Mouse (Mus musculus) CH12.LX (cell line): Measurements from ENCODE around the gene Dnajc1. TPM values are rescaled to one million over a fixed set of nuclear protein-coding genes. Genes with fewer than 3 reads are reported as not detected.

ENCODE experiments used
- DNase-seq: peaks from one replicate; pipeline ENCODE4 v3.0.0-alpha.2; 2013; ENCODE audit errors: extremely low read depth
- H3K27ac ChIP-seq: 2 replicates; pipeline ENCODE4 v1.5.1; 2012; ENCODE audit warnings: low read depth, mild to moderate bottlenecking, control low read depth, moderate library complexity; ENCODE audit not compliant: insufficient read depth
- H3K27me3 ChIP-seq: replicated peaks from 2 replicates; pipeline ENCODE3; 2012; ENCODE audit warnings: inconsistent platforms
- H3K36me3 ChIP-seq, 2 experiments: replicated peaks in 1 of 2; 2 replicates each; pipeline versions ENCODE3 to v1.6.1; 2012; ENCODE audit warnings: inconsistent platforms in 1 of 2, low read length in 1 of 2, mild to moderate bottlenecking in 1 of 2, mixed read lengths in 1 of 2, moderate library complexity in 1 of 2; ENCODE audit not compliant: control insufficient read depth in 1 of 2, insufficient read depth in 1 of 2
- H3K4me1 ChIP-seq, 2 experiments: 2 replicates each; pipeline ENCODE4 v1.6.1; 2012; ENCODE audit warnings: inconsistent platforms in 1 of 2, moderate library complexity in 1 of 2; ENCODE audit not compliant: insufficient read depth in 2 of 2, control insufficient read depth in 1 of 2
- H3K4me2 ChIP-seq: 2 replicates; pipeline ENCODE4 v1.6.1; 2012; ENCODE audit warnings: low read depth, mild to moderate bottlenecking, control low read depth; ENCODE audit not compliant: poor library complexity, insufficient read depth, severe bottlenecking
- H3K4me3 ChIP-seq, 3 experiments: fragments of 150-350 bp in 1 of 3; sonication (generic) in 1 of 3; replicated peaks in 1 of 3; 2 replicates each; pipeline versions ENCODE3 to v1.5.1; 2011 to 2012; ENCODE audit warnings: low read depth in 2 of 3, low read length in 2 of 3, mild to moderate bottlenecking in 2 of 3, moderate library complexity in 2 of 3, control low read depth in 1 of 3, improper control_type of control experiment in 1 of 3, inconsistent platforms in 1 of 3, mixed read lengths in 1 of 3; ENCODE audit not compliant: poor library complexity in 1 of 3
- H3K79me2 ChIP-seq: replicated peaks from 2 replicates; pipeline ENCODE4 v1.6.1; 2012; ENCODE audit warnings: mild to moderate bottlenecking, moderate library complexity; ENCODE audit not compliant: control insufficient read depth, poor library complexity, insufficient read depth, severe bottlenecking; ENCODE audit errors: extremely low read depth
- H3K9ac ChIP-seq: 2 replicates; pipeline ENCODE4 v1.6.1; 2012; ENCODE audit warnings: low read depth, mild to moderate bottlenecking, control low read depth, moderate library complexity; ENCODE audit not compliant: insufficient read depth
- H3K9me3 ChIP-seq: replicated peaks from 2 replicates; pipeline ENCODE3; 2012; ENCODE audit warnings: low read length, inconsistent platforms, mixed read lengths
- CHD1 ChIP-seq: IDR thresholded peaks from 2 replicates; pipeline ENCODE4 v1.6.1; 2012; ENCODE audit warnings: low read depth, low read length, improper control_type of control experiment, inconsistent platforms
- EP300 ChIP-seq: IDR thresholded peaks from 2 replicates; pipeline ENCODE4 v1.6.1; 2011; ENCODE audit warnings: low read length, improper control_type of control experiment
- HCFC1 ChIP-seq: IDR thresholded peaks from 2 replicates; pipeline ENCODE4 v1.6.1; 2012; ENCODE audit warnings: low read depth, mild to moderate bottlenecking, inconsistent platforms, low read length, improper control_type of control experiment
- JUND ChIP-seq: conservative IDR thresholded peaks from 2 replicates; pipeline ENCODE4 v1.6.1; 2011; ENCODE audit warnings: low read depth, low read length, improper control_type of control experiment
- KAT2A ChIP-seq: IDR thresholded peaks from 2 replicates; pipeline ENCODE4 v1.6.1; 2012; ENCODE audit warnings: low read length, improper control_type of control experiment, inconsistent platforms; ENCODE audit not compliant: insufficient replicate concordance
- MAZ ChIP-seq: IDR thresholded peaks from 2 replicates; pipeline ENCODE4 v1.6.1; 2012; ENCODE audit warnings: low read depth, mild to moderate bottlenecking, inconsistent platforms, low read length, improper control_type of control experiment, moderate library complexity
- NELFE ChIP-seq: IDR thresholded peaks from 2 replicates; pipeline ENCODE4 v1.6.1; 2011; ENCODE audit warnings: low read depth, low read length, improper control_type of control experiment
- POLR2A ChIP-seq: IDR thresholded peaks from 2 replicates; pipeline ENCODE4 v1.6.1; 2011; ENCODE audit warnings: low read depth, mild to moderate bottlenecking, improper control_type of control experiment, low read length
- POLR2AphosphoS2 ChIP-seq: IDR thresholded peaks from 2 replicates; pipeline ENCODE4 v1.6.1; 2011; ENCODE audit warnings: low read depth, low read length, improper control_type of control experiment
- RCOR1 ChIP-seq: conservative IDR thresholded peaks from 2 replicates; pipeline ENCODE4 v1.6.1; 2012; ENCODE audit warnings: low read depth, mild to moderate bottlenecking, inconsistent platforms, low read length, improper control_type of control experiment
- TBP ChIP-seq: conservative IDR thresholded peaks from 2 replicates; pipeline ENCODE4 v1.6.1; 2011; ENCODE audit warnings: low read depth, low read length, improper control_type of control experiment
- TCF12 ChIP-seq: IDR thresholded peaks from 2 replicates; pipeline ENCODE4 v1.6.1; 2014; ENCODE audit warnings: low read depth, mild to moderate bottlenecking, inconsistent platforms, low read length, improper control_type of control experiment
- USF1 ChIP-seq: IDR thresholded peaks from 2 replicates; pipeline ENCODE4 v1.6.1; 2014; ENCODE audit warnings: low read depth, mild to moderate bottlenecking, inconsistent platforms, low read length, improper control_type of control experiment
- USF2 ChIP-seq: conservative IDR thresholded peaks from 2 replicates; pipeline ENCODE4 v1.6.1; 2011; ENCODE audit warnings: low read depth, low read length, improper control_type of control experiment
- ZMIZ1 ChIP-seq: IDR thresholded peaks from 2 replicates; pipeline ENCODE4 v1.6.1; 2012; ENCODE audit warnings: low read depth, mild to moderate bottlenecking, inconsistent platforms, low read length, improper control_type of control experiment
- ZNF384 ChIP-seq: IDR thresholded peaks from 2 replicates; pipeline ENCODE4 v1.6.1; 2012; ENCODE audit warnings: low read depth, low read length, improper control_type of control experiment, inconsistent platforms
- dilution Hi-C: fragments of 300-500 bp; cut with MboI; formaldehyde crosslinking; loops from 2 replicates; pipeline ENCODE4 v1.14.3; 2020; ENCODE audit warnings: low sequenced_read_pairs; ENCODE audit not compliant: extremely low pct_unique_long_range_greater_than_20kb, extremely low pct_ligation_motif_present
- in situ Hi-C: fragments of 300-500 bp; cut with MboI; formaldehyde crosslinking; loops from 3 replicates; pipeline ENCODE4 v1.14.3; 2019; ENCODE audit warnings: low sequenced_read_pairs, low pct_ligation_motif_present, low pct_unique_long_range_greater_than_20kb, mixed read lengths
- polyA plus RNA-seq: library from polyadenylated mRNA; unstranded; fragments of >175 nt; gene quantifications from 2 replicates; pipeline ENCODE4 v1.2.1, GENCODE M21; 2012; ENCODE audit warnings: low read depth; ENCODE audit not compliant: insufficient read length
- total RNA-seq, 2 experiments: library from RNA; depleted of rRNA; stranded (reverse); fragments of 300-350 nt in 1 of 2; fragments of >200 nt in 1 of 2; gene quantifications; 2 replicates each; pipeline ENCODE4 v1.2.3; 2012 to 2014

The Dnajc1 gene
- total and polyA plus RNA-seq, 3 experiments, result 13.5 to 32.9 (median 17.1) TPM

- in situ Hi-C loops, result no loop called here
- Histone ChIP-seq H3K27me3 (no peaks in the 10 kb centered on the region), H3K27ac (no peak overlapping the region), H3K9ac (no peak overlapping the region), H3K4me1 (peaks cover 0 to 5% of the 10 kb centered on the region in 2 experiments; a peak in 2 of 4 replicates), H3K4me3 (no peak overlapping the region), H3K9me3 (no peaks in the 10 kb centered on the region), H3K4me2 (no peak overlapping the region), H3K79me2 (no peaks in the 10 kb centered on the region), H3K36me3 (peaks cover 0 to 5% of the 10 kb centered on the region in 2 experiments)
- dilution Hi-C loops, result no loop called here
- DNase-seq, result no peak
- TF ChIP-seq USF1 (no peak), HCFC1 (no peak), EP300 (no peak), JUND (no peak), USF2 (no peak), POLR2AphosphoS2 (no peak), RCOR1 (no peak), TBP (no peak), POLR2A (no peak), KAT2A (no peak), MAZ (no peak)
These were observed 130.3 kb downstream of the Dnajc1 start for GRCm38 (mm10) chr2:18262298-18262697.

- no peak overlapping the region for H3K4me3 ChIP-seq
- H3K27ac ChIP-seq, result no peak overlapping the region
- TF ChIP-seq CHD1 (no peak), ZMIZ1 (no peak), NELFE (no peak), ZNF384 (peak; percentile 55; the same call in 1 of the 2 replicates), TCF12 (no peak)
- H3K79me2 ChIP-seq, result no peaks in the 10 kb centered on the region
- no peak overlapping the region for H3K9ac ChIP-seq
- H3K27me3 ChIP-seq, result no peaks in the 10 kb centered on the region
- H3K36me3 ChIP-seq, result peaks cover 6 to 15% of the 10 kb centered on the region in 2 experiments
- DNase-seq, result no peak
- H3K9me3 ChIP-seq, result peaks cover 3% of the 10 kb centered on the region
- no peak overlapping the region for H3K4me2 ChIP-seq
- 0 out of 4 replicates have a peak, but pooled peaks cover 0 to 3% of the 10 kb centered on the region in 2 experiments for H3K4me1 ChIP-seq
- in situ Hi-C loops (no loop called here), dilution Hi-C loops (no loop called here)
These were observed 143.4 kb downstream of the Dnajc1 start for GRCm38 (mm10) chr2:18249224-18249623.
